Mouse (Mus musculus): ENCODE measurements at regions not wholly inside any gene's neighbourhood (a gene's known extent, or its start where the extent isn't known, plus 50 kb on each side); places are given as distances from the start of the nearest gene placed in this dataset.
A peak's percentile ranks its signal among the peaks of the same experiment; 100 is the strongest.

DNA sequence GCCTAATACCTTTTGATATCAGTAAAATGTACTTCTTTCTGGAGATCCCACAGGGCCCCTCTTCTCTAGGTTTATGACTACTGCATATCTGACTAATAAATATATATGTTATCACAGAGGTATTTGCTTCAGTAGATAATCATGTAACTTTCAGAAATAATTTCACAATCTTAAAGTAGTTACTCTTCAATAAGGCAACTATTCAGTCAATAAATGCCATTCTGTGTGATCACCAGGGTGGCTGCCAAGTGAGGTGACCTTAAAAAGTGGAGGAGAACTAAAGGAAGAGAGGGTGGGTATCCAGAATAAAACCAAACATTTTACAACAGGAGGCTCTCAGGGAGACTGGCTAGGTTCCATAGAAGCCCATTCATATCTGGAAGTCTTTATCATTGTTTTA lies 748.4 kb downstream of the Inhba start:
- no peak for DNase-seq (ENCODE audit: low spot score in 2 of 2)

DNA sequence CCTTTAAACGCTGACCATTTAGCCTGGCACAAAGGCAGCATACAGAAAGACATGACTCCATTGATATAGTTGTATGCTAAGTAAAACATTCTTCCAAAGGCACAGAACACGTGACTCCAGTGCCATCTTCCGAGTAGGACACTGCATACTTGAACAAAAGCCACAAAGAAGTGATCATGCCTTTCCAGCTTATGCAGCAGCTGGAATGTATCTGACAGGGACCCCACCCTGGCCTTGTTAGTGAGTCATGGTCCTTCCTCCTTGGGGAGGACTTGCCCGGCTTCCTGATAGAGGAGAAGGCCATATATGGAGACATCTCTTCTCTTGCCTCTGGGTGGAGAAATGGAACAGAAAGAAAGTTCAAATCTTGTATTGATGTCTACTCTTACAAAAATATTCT lies 749.8 kb downstream of the Inhba start:
- DNase-seq (ENCODE audit: low spot score in 2 of 2) = no peak

DNA sequence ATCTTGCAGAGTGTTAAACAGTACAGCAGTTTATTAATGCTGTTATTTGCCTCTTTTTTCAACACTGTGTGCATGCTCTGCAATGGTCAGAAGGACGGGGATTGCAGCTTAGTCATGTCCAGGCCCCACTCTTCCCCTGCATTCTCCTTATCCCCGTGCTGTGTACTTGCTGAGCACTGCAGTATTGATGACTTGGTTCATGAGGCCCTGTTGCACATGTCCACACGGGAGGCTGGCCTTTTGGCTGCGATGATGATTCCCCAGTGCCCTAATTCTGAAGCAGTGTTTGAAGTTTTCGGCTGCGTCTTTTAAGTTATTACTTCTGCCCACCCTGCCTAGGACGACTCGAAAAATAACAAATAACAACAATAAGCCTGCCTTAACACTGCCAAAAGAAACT lies 750.7 kb downstream of the Inhba start:
- no peak for DNase-seq (ENCODE audit: low spot score in 2 of 2)

- no peak for DNase-seq (ENCODE audit: low spot score in 2 of 2)
These were observed 751.3 kb downstream of the Inhba start for GRCm38 (mm10) chr13:16762727-16763512.

DNA sequence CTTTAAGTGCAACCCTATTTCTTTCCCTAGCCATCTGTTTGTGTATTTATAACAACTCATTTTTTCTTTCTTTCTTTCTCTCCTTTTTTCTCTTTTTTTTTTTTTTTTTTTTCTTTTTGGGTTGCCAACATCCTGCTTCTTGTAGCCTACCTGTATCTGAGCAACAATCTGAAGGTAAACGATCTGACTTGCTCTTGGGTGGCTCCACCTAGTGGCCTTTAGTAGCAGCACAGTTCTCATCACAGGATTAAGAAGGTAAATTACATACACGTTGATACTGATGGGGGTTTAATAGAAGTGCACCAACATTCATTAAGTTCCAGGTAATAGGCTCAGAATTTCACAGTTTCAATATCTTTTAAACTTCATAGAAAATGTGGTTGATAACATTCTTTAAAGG lies 752.1 kb downstream of the Inhba start:
- peak in 1 of 2 experiments; percentile 17 for DNase-seq (ENCODE audit: low spot score in 2 of 2)

- DNase-seq (ENCODE audit: low spot score in 2 of 2) = no peak
These were observed 757.8 kb downstream of the Inhba start for GRCm38 (mm10) chr13:16769409-16769808.

DNA sequence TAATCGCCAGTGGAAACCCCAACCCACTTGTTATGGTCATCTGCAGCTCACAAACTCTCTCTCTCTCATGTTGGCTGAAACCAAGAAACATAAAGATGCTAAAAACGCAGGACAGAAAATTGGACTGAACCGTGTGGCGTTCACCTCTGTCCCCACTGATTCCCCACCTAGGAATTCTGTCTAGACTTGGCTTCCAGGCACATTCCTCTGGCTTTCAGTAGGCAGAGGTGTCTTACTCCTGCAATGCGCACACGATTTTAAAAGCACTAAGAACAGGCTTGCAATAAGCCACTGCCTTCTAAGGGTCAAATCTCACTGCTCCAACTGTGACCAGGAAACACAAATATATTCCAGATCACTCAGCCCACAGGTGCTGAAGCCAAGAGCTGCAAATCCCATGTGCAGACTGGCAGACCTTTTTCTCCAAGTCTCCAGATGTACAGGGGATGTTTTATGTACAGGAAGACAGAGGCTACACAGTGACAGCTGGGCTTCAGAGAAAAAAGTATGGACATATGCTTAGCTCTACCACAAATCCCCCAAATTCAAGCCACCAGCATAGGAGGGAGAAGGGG lies 758.3 kb downstream of the Inhba start:
- DNase-seq (ENCODE audit: low spot score in 2 of 2) = no peak

DNA sequence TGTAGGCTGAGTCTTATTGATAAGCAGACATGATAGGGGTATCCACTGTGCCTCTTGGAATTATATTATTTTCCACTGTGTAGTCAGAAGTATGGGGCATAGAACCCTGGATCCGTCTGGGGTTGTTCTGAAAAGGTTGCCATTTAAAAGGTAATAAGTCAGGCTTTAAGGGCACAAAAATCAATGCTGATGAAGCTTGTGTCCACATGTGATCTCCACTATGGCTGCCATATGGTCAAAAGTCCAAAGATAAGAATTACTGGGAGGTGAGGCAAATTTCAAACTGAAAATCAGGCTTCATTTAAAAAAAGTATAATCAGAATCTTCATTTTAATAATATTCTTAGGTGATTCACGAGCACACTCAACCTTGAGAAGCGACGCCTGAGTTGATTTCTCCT lies 760.2 kb downstream of the Inhba start:
- DNase-seq (ENCODE audit: low spot score in 2 of 2) = no peak

GRCm38 (mm10) chr13:16805560-16805959 lies 793.9 kb downstream of the Inhba start:
- DNase-seq (ENCODE audit: low spot score in 2 of 2) = no peak

Measured in spleen, postnatal 36 days (tissue).